Mouse (Mus musculus) skeletal muscle tissue, adult 2 months (tissue): Measurements from ENCODE around the gene Mettl23.
"Not testable (repeated sequence)": the region's sequence is repeated elsewhere in the genome, so short reads cannot be mapped to it uniquely, and the experiment has no call there.

ENCODE experiments used
- DNase-seq: peaks from one replicate; pipeline ENCODE4 v3.0.0-alpha.2; 2012; ENCODE audit warnings: low read depth, low spot score

The Mettl23 gene

DNA sequence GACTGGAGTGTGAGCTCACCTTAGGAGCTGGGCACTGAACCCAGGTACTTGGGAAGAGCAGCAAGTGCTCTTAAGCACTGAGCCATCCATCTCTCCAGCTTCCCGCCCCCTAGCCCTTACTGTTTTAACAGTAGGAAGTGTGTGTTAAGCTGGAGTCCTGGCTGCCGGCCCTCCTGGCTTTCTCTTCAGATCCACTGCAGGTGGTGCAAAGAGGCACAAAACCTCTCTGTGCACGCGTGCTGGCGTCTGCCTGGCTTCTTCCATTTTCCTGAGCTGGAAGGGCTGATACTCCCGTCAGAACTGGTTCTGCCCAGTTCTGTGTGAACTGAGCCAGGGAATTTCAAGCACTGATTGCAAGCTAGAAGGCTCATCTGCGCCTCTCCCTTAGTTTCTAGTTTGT lies 37.8 kb downstream of the Mettl23 start:
- DNase-seq, result no peak

DNA sequence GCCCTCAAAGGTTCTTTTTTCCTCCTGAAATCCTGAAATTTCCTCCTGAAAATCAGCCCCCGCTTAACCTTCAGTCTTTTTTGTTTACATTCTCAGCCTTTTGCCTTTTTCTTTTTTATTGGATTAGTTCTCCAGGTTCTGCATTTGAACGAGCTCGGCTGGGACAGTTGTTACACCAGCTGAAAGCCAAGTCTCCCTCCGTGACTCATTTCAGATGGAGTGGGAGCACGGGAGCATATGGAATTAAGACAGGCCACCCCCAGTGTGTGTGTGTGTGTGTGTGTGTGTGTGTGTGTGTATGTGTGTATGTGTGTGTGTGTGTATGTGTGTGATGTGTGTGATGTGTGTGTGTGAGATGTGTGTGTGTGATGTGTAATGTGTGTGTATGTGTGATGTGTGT lies 38.4 kb downstream of the Mettl23 start:
- DNase-seq, result no peak

DNA sequence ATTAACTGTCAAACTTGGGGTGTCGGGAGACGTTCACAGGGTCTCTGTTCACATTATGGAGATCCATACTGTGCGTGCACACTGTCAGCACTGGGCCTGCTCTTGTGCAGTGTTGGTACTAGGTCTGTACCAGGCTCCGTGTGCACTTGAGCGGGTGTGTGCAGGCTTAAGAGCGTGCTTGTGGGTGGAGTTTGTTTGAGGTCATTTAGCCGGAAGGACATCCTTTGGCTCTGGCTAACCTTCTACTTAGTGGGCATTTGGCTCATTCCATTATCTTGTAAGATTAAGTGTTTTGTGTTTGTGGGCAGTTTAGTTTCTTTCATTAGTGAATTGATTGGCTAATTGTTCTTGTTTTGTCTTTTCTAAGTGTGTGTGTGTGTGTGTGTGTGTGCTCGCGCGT lies 39.4 kb downstream of the Mettl23 start:
- no peak for DNase-seq

DNA sequence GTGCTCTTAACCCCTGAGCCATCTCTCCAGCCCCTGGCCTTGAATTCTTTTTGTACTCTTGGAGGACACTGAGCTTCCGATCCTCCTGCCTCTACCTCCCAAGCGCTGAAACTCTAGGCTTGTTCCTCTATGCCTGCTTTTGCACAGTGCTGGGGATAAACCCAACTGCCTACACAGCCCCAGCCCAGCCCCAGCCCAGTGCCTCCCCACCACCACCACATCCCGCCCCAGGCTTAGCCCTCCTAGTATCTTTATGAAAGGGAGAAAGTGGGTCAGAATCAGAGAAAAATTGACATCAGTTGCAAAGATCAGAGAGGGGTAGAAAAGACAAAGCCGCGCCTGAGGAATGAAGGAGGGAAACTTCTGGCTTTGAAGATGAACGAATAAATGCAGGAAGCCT lies 41.0 kb downstream of the Mettl23 start:
- no peak for DNase-seq

DNA sequence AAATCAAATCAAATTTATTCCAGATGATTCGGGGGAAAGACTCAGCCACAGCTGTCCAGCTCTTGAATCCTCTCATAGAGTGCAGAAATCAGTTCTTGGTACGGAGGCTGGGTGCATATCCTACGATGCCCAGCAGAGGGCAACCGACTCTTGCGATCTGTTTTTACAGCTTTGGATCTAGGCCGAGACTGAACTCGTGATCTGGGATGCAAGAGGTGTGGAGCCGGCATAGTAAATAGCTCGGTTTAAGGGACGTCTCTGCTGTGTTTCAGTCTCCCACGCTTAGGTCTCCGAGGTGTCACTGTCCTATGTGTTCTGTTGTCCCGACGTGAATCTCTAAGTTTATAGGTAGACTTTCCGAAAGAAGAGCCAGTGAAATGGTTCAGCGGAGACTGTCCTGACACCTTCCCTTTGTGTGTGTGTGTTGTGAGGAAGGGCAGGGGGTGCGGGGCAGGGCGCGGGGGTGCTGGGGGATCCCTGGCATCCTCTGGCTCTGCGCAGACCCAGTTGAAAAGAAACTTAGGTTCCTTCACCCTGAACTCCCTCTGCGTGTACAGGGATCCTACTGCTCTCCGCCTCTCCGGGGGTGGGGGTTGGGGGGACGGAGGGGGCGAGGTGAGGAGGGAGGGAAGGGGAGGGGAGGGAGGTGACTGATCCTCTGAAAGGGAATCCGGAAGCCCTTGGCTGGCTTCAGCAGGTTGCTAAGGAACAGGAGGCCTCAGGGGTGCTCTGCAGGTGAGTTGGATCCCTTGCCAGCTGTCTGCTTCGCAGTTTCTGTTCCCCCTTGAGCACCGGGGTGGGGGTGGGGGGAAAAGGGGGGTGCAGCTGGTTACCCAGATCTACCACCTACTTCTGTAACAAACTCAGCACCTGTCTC lies 42.4 kb downstream of the Mettl23 start:
- DNase-seq, result peak; percentile 84

DNA sequence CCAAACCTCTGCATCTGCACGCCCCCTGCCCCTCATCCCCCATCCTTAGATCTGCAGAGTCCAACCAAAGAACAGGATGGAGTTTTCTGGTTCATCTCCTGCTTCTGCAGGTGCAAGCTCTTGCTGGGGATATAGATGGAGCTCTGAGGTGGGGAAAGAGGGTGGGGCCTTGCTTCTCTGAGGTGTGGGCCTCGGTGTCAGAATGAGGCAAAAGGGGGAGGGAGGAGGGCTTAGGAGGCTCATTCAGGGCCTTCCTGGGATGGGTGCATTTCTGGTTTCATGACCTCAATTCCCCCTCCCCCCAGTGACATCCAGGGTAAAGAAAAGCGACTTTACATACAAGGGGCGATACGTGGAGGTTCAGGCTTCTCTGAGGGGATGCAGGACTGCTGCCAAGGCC lies 44.1 kb downstream of the Mettl23 start:
- DNase-seq, result no peak

DNA sequence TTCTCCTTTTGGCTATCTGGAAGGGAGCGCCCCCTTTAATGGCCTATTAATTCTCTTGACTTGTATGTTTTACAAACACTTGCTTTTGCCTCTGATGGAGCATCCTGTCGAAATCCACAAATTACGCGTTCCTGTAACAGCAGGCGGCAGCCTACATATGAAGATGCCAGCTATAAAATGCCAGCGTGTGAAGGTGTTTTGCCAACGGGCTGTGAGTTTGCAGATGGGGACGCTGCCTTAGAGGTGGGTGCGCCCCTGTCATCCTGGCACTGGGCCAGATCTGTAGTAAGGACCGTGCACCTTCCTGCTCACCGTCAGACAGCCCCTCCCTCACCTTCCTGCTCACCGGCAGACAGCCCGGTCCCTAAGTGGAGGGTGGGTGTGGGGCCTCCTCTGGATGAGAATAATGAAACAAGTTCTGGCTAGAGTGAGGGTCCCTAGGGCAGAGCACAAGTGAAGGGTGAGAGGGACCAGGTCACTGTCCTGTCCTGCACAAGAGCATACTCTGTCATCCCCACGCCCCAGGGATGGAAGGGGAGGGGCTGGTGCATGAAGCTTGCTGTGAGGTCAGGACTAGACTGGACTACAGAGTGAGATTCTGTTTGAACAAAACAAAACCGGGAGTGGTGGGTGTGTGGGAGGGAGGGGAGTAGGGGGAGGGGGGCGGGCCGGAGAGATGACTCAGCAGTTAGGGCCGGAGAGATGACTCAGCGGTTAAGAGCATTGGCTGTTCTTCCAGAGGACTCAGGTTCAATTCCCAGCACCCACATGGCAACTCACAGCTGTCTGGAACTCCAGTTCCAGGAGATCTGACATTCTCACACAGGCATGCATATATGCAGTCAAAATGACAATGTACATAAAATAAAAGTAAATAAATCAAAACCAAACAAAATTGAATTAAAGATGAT lies 50.7 kb downstream of the Mettl23 start:
- no peak for DNase-seq

GRCm38 (mm10) chr11:116895402-116895801 lies 52.3 kb downstream of the Mettl23 start:
- no peak for DNase-seq

DNA sequence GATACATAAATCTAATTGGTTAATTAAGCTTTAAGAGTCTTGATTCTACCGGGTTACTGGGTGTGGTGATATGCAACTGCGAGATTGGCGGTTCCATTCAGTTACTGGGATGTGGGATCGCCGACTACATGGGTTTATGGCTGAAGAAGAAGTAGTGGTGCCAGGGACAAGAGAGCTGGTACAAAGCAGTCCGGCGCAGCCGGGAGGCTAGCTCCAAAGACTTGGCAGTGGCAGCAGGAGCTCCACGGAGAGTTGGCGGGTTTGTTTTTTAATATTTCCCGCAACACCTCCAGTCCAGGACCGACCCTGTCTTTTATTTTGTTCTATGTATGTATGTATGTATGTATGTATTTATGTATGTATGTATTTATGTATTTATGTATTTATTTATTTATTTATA lies 56.2 kb downstream of the Mettl23 start:
- DNase-seq, result no peak

GRCm38 (mm10) chr11:116902588-116902987 lies 59.5 kb downstream of the Mettl23 start:
- DNase-seq, result not testable (repeated sequence)
